Mouse (Mus musculus) testis, adult 2 months (tissue): Measurements from ENCODE around the gene Nxpe4.
A peak's percentile ranks its signal among the peaks of the same experiment; 100 is the strongest.

ENCODE experiments used
- CTCF ChIP-seq: fragments of 200-500 bp; IDR thresholded peaks from 2 replicates; pipeline ENCODE4 v1.5.1; 2012; ENCODE audit warnings: low read depth, mild to moderate bottlenecking, inconsistent platforms, low read length, moderate library complexity; ENCODE audit not compliant: control insufficient read depth, insufficient read depth, insufficient replicate concordance
- POLR2A ChIP-seq: fragments of 200-500 bp; IDR thresholded peaks from 2 replicates; pipeline ENCODE4 v1.6.1; 2012; ENCODE audit warnings: low read depth, mild to moderate bottlenecking, inconsistent platforms, low read length, moderate library complexity; ENCODE audit not compliant: control insufficient read depth

- peak; percentile 8; the same call in 1 of the 2 replicates for TF ChIP-seq CTCF
- no peak for TF ChIP-seq POLR2A
Measured at GRCm38 (mm10) chr9:48257741-48258423, 96.1 kb downstream of the Nxpe4 start.
